Mouse (Mus musculus) kidney, adult 18-20 months (tissue): ENCODE data around the gene Mettl27.
"Not testable (repeated sequence)": the region's sequence is repeated elsewhere in the genome, so short reads cannot be mapped to it uniquely, and the experiment has no call there.

Experiments
- DNase-seq: peaks from one replicate; pipeline ENCODE4 v3.0.0; 2021

Gene Mettl27

GRCm38 (mm10) chr5:134959114-134959513 is 26.9 kb downstream of the Mettl27 start:
- DNase-seq = peak; percentile 13

DNA sequence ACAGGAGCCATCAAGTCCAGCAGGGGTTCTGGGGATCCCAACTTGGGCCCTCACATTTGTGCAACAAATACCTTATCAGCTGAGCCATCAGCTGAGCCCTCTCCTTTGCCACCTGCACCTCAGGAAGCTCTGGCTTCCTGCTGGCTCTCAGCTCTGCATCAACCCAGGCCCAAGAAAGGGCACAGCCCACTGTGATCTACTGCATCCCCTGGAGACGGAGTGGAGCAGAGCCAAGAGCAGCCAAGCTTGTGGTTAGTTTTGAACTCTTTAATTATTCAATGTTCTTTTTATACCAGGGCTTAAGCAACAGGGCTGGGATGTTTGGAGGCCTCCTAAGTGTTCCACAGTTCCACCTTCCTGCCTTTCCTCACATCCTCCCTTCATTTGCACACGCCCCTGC is 28.3 kb downstream of the Mettl27 start:
- DNase-seq = no peak

GRCm38 (mm10) chr5:134961519-134961918 is 29.4 kb downstream of the Mettl27 start:
- DNase-seq = no peak

- no peak for DNase-seq
Measured at GRCm38 (mm10) chr5:134963546-134963945, 31.4 kb downstream of the Mettl27 start.

DNA sequence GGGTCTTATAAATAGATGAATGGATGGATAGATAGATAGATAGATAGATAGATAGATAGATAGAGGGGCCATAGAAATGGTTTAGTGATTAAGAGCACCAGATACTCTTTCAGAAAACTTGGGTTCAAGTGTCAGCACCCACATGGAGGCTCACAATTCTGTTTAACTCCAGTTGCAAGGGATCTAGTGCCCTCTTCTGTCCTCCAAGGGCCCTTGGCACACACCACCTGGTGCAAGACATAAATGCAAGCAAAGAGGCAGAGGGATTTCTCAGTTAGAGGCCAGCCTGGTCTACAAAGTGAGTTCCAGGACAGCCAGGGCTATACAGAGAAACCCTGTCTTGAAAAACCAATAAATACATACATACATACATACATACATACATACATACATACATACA is 32.5 kb downstream of the Mettl27 start:
- DNase-seq = not testable (repeated sequence)

DNA sequence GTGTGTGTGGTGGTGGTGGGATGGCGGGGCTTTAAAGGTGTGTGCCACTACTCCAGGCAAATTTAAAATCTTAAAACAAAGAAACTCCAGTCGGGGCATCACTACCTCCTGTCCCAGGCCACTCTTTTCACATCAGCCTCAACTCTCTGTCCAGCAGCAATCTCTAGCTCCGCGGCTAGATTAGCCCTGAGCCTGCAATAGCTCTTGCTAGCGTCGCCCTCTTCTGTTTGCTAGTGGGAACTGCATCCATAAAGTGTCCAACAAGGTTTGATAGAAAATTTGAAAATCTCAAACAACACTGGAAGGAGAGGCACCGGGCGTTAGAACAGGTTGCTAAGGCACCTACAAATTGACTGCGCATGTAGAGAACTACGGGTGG is 33.3 kb downstream of the Mettl27 start:
- peak; percentile 78 for DNase-seq

GRCm38 (mm10) chr5:134965852-134966821 is 34.0 kb downstream of the Mettl27 start:
- DNase-seq = peak; percentile 50

- no peak for DNase-seq
Measured at GRCm38 (mm10) chr5:134967164-134967944, 35.2 kb downstream of the Mettl27 start.

- no peak for DNase-seq
Measured at GRCm38 (mm10) chr5:134970671-134971070, 38.5 kb downstream of the Mettl27 start.

DNA sequence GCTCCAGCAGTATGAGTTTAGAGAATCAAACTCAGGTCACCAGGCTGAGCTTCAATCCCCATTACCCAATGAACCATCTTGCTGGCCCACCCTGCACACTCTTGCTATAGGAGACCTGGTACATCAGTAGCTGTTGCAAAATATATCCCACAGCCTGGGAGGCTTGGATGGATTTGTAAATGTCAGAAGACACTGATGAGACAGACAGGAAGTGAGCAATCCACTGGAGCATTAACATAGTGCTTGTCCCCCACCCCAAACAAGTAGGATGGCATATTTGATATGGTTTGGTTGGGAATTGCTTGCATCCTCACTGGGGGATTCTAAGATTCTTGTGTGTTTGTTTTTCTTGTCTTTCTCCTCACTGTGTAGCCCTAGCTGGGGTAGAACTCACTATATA is 40.9 kb downstream of the Mettl27 start:
- no peak for DNase-seq

DNA sequence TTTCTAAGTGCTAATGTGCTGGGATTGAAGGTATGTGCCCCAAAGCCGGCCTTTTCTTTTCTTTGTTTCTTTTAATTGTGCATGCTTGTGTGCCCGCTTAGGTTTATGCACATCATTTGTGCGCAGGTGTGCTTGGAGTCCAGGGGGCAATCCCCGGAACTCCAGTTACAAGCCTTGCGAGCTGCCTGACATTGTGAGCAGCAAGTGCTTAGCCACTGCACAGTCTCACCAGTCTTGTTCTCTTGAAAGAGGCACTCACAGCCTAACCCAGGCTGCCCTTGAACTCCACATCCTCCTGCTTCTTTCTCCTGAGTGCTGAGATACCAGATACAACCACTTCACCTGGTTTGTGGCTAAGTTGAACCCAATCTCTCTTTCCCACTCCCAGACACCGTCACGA is 41.4 kb downstream of the Mettl27 start:
- DNase-seq = no peak

GRCm38 (mm10) chr5:134974294-134974693 is 42.1 kb downstream of the Mettl27 start:
- DNase-seq = no peak

DNA sequence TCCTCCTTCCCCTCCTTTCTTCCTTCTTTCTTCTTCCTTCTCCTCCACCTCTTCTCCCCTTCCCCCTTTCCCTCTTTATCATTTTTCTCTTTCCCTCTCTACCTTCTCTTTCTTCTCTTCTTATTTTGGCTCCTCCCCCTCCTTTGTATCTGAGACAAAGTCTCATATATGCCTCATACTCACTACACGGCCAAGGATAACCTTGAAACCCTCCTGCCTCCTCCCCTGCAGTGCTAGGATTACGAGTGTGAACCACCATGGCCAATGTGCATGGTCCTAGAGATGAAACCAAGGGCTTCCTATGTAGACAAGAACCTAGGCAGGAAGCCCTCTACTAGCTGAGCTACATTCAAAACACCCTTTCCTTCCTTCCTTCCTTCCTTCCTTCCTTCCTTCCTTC is 42.8 kb downstream of the Mettl27 start:
- DNase-seq = no peak

GRCm38 (mm10) chr5:134976164-134976563 is 44.0 kb downstream of the Mettl27 start:
- no peak for DNase-seq

DNA sequence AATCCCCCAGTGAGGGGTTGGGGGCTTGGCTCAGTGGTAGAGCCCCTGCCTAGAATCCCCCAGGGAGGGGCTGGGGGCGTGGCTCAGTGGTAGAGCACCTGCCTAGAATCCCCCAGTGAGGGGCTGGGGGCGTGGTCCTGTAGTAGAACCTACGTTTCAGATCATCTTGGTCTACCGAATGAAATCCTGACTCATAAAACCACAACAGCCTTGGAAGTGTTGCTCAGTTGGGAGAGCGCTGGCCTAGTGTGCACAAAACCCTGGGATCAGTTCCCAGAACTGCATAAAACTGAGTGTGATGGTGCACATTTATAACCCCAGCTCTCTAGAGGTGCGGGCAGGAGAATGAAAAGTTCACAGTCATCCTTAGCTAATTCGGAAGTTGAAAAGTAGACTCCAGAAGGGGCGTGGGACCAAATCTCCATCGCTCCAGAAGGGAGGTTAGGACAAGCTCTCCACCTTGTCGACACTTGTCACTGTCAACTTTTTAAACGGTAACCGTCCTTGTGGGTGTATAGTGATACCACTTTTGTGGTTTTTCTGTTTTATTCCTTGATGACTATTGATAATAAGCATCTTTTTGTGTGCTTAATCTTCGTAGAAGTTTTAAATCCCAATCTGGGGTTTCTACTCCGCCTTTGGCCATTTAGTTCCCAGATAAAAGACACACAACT is 44.5 kb downstream of the Mettl27 start:
- no peak for DNase-seq

DNA sequence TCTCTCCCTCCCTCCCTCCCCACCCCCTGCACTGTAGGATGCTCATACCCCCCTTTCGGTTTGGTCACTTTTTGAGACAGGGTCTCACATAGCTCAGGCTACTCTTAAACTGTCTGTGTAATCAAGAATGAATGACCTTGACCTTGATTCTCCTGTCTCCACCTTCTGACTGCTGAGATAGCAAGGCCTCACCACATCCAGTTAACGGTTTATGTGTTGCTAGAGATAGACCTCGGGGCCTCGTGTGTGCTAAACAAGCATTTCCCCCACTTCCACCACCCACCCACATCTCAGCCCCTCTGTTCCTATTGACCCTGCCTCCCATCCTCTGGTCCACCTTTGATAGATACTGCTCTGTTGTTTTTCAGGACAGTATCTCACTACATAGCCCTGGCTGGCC is 45.7 kb downstream of the Mettl27 start:
- DNase-seq = no peak

DNA sequence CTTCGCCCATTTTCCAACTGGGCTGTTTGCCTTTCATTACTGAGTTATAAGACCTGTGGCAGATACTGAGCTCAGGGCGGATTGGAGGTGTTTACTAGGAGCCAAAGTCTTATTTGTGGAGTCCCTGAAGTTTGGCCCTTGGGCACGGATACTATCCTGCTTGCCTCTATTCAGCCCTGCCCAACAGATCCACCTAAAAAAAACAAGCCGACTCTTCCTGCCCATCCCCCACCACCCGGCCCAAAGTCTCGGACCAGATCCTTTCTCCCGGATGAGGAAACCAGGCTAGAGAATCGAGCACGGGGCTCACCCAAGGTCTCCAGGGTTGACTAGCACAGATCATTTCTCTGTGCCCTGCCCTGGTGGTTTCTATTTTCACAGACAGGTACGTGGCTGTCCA is 49.0 kb downstream of the Mettl27 start:
- DNase-seq = no peak

DNA sequence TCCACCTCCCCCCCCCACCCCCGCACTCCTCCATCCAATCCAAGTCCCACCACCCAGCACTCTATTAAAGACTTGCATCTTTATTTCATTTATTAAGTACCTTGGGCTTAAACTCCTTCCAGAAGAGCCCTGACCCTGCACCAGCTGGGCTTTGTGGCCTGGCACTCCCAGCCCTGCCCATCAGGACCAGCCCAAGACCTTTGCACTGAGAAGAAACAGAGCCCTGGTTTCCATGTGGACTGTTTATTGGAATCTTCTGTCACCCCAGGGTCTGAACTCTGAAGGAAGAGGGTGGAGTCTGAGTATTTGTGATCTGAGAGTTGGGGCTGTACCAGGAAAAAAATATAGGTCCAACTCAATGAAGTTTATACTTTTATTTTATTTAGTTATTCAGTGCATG is 50.9 kb downstream of the Mettl27 start:
- no peak for DNase-seq

DNA sequence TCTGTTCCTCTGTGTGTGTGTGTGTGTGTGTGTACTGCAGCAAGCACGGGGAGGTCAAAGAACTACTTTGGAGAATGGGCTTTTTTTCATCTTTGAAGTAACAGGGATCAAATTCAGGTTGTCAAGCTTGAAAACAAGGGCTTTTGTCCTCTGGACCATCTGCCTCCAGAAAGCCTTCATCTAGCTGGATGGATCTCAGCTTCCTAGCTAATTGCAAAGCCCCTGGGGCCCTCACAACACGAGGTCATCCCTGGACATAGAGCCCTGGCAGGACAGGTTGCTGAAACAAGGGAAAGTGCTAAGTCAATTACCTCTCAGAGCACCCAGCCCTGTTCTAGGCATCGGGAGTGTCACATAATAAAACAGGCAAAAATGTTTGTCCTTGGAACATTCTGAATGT is 51.6 kb downstream of the Mettl27 start:
- DNase-seq = no peak

DNA sequence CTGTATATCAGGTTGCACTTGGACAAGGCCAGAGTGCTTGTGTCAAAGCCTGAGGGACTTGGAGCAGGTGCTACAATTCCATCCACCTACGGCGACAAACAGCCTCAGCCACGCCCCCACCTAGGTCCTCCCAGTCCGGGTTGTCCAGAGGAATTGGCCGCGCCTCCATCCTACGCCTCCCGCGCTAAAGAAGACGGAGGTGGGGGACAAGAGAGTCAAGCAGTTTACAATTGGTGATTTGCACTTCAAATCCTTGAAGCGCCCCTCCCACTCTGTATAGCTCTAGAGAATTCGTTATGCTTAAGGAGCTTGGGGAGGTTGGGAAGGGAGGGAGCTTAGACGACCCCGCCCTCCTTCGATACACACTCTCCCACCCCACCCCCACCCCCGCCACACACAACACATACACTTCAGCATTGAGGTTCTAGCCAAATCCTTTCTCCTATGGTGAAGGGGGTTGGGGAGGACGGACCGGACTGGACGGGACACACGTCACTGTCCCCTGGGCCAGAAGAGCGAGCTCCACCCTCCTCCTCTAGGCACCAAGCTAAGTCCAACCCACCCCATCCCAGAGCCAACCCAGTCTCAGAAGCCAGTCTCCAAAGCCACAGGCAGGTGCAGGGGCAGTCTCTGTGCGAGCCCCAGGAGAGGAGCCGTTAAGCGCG is 53.6 kb downstream of the Mettl27 start, which contains the start of gene Cldn3:
Cldn3 (plus strand) TSS at position 582 of the 665 bp plus-strand sequence.
- peak; percentile 79 for DNase-seq

DNA sequence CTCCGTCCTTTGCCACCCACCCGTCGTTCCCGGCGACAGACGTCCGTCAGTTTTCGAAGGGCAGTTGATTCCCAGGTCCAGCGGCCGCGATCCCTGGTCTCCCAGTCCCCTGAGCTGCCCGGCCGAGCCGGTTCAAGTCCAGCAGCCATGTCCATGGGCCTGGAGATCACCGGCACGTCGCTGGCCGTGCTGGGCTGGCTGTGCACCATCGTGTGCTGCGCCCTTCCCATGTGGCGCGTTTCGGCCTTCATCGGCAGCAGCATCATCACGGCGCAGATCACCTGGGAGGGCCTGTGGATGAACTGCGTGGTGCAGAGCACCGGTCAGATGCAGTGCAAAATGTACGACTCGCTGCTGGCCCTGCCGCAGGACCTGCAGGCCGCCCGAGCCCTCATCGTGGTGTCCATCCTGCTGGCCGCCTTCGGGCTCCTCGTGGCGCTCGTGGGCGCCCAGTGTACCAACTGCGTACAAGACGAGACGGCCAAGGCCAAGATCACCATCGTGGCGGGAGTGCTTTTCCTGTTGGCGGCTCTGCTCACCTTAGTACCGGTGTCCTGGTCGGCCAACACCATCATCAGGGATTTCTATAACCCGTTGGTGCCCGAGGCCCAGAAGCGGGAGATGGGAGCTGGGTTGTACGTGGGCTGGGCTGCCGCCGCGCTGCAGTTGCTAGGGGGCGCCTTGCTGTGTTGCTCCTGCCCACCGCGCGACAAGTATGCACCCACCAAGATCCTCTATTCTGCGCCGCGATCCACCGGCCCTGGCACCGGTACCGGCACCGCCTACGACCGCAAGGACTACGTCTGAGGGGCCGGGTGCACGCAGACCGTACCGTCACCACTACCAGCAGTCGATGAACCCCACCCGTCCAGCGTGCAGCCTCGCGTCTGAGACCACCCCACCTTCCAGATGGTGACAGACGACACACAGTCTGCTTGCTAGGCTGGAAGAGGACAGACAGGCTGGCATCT is 54.4 kb downstream of the Mettl27 start:
- DNase-seq = peak; percentile 50
